Mouse (Mus musculus) brain, embryonic 14.5 days (tissue): ENCODE results near the gene Abraxas1. TPM values are rescaled to one million over a fixed set of nuclear protein-coding genes. Genes with fewer than 3 reads are reported as not detected.

Source experiments
- DNase-seq: peaks from one replicate; pipeline ENCODE4 v3.0.0-alpha.2; 2011; ENCODE audit warnings: low read depth
- CTCF ChIP-seq: fragments of 200-500 bp; IDR thresholded peaks from 2 replicates; pipeline ENCODE4 v1.5.1; 2012; ENCODE audit warnings: inconsistent platforms, mild to moderate bottlenecking, moderate library complexity, borderline replicate concordance; ENCODE audit not compliant: insufficient read depth, insufficient read length; ENCODE audit errors: extremely low read depth
- POLR2A ChIP-seq: fragments of 200-500 bp; IDR thresholded peaks from 2 replicates; pipeline ENCODE4 v1.6.1; 2012; ENCODE audit warnings: mild to moderate bottlenecking, inconsistent platforms, borderline replicate concordance; ENCODE audit not compliant: poor library complexity, insufficient read depth, insufficient read length, severe bottlenecking; ENCODE audit errors: extremely low read depth
- polyA plus RNA-seq: library from polyadenylated mRNA; depleted of rRNA; stranded (reverse); fragments of >200 nt; gene quantifications from 2 replicates; pipeline ENCODE4 v1.2.3, GENCODE M21; 2012; rRNA removed

Gene Abraxas1
- 11.4 and 15.3 TPM in 2 replicates for polyA plus RNA-seq

DNA sequence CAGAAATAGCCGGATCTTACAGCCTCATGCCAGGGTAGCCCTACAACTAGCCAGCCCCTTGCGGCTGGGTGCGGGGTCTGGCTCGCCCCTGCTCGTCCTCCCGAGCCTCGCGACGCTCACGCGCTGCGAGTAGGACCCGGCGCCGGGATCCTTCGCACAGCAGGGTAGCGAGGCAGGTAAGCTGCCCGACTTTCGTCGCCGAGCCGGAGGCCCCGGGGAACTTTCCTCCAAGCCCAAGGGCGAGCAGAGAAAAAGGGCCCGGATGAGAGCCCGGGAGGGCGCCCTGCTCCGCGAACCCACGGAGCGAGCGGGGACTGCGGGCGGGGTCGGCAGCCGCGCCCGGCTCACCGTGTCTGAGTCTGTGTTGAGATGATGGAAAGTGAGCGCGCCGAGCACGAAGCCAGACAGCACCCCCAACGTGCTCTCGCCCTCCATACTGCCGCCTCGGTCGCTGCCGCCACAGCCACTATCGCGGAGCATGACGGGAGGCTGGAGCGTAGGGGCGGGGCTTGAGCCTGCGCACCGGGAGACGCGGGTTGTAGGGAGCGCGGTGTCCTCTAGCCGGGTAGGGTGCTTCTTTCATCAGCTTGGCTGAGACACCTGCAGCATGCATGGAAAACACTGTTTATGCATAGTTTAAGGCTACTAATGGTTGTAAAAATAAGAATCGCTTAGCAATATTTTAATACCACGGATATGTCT lies at the start of gene Abraxas1:
Gene Abraxas1, minus strand, starts transcription at position 483 of the 702 bp plus-strand sequence.
- TF ChIP-seq CTCF, result peak; percentile 7; the same call in 1 of the 2 replicates
- peak; percentile 81; the same call in 1 of the 2 replicates for TF ChIP-seq POLR2A
- peak; percentile 94 for DNase-seq

- TF ChIP-seq POLR2A, result no peak
- DNase-seq, result no peak
These were observed 48.6 kb upstream of the Abraxas1 start for GRCm38 (mm10) chr5:100869197-100869895.

DNA sequence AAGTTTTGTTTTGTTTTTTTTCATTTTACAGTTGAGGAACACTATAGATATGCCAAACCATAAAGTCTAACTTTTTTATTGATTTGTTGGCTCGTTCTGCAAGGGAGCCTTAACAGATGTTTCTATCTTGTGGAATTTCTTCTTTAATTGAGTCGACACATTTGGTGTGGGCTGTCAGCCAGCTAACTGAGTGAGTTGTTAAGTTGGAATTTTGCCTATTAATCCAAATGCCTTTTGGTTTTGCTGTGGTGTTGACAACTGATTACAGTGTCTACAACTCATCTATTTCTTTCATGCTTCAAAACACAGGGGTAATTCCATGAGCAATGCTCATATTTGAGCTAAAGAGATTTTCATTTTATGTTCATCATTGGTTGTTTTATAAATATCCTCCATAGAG lies 45.4 kb upstream of the Abraxas1 start:
- no peak for TF ChIP-seq POLR2A
- no peak for TF ChIP-seq CTCF
- peak; percentile 83 for DNase-seq

- DNase-seq, result no peak
- no peak for TF ChIP-seq POLR2A
- no peak for TF ChIP-seq CTCF
These were observed 43.7 kb upstream of the Abraxas1 start for GRCm38 (mm10) chr5:100864438-100864837.

DNA sequence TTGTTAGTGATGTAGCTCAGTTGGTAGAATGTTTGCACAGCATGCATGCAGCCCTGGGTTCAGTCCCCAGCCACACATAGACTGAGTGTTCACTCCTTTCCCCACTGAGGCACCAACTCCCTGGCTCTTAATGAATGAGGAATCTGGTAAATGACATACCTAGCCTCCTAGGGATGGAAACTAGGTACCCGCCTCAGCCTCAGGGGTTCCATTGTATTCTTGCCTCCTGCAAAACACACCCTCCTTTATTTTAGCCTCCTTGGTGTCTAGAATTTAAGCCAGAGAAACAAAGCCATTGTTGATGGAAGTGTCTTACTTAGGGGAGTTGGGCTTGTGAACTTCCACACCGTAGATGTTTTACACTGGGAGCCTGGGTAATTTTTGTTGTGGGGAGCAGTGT lies 42.3 kb upstream of the Abraxas1 start:
- TF ChIP-seq POLR2A, result no peak
- no peak for TF ChIP-seq CTCF
- no peak for DNase-seq

DNA sequence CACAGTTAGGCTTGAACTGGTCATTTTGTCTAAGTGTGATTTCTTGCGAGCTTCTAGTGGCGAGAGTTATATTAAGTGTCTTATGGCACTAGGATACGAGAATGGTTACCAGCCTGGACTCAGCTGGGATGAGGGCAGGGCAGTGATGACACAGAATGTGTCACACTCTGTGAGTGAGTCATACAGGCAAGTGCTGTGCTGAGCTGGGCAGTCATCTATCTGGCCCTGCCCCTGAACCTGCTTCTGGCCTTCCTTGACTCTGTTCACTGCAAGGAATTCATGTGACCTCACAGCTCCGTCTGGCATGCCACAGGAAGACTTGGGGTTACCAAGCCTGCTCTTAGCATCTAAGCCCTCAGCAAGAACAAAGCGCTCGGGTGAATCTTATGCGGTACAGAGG lies 41.0 kb upstream of the Abraxas1 start:
- no peak for TF ChIP-seq CTCF
- TF ChIP-seq POLR2A, result no peak
- DNase-seq, result no peak

DNA sequence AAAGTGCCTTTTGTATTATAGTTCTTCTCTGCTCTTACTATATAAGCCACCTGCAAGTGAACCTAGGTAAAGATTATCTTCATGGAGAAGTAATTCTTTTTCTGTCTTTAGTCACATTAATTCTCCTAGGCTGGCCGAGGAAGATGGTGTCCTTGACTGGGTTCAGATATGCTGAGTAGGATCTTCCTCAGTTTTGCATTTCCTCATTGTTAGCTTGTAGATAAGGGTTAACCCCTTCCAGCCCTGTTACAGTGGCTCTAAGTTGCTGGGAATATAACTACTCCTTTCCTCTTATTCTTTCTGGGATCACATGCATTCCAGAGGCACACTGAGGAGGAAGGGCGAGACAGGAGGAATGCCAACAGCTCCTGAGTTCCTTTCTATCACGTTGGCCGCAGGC lies 40.4 kb upstream of the Abraxas1 start:
- no peak for TF ChIP-seq POLR2A
- TF ChIP-seq CTCF, result no peak
- DNase-seq, result no peak

DNA sequence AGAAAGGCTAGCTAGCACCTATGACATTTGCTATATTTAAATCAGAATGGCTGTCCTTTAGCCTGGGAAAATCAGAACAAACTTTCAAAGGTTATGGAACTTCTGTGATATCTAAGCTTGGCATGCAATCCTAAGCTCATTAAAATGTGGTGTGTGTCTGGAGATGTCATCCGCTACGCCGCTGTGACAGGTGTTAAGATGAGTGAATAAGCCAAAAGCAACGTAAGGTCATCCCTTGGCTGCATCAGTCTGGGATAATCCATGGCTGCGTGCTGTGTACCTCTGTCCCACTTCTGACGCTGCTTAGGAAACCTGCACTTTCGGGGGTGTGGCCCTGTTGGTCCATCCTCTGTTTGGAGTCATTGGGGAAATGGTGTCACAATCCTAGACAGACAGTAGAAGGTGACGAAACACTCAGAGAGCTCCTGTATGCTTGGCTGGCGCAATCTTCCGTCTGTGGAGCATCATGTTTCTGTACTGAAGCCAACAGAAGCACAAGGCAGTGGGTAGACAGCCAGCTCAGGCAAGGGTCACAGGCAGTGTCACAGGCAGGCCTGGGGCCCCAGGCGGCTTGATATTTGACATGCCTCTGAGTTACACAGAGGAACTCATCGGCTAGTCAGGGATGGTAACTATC lies 39.8 kb upstream of the Abraxas1 start:
- TF ChIP-seq CTCF (no peak), POLR2A (no peak)
- peak; percentile 15 for DNase-seq

DNA sequence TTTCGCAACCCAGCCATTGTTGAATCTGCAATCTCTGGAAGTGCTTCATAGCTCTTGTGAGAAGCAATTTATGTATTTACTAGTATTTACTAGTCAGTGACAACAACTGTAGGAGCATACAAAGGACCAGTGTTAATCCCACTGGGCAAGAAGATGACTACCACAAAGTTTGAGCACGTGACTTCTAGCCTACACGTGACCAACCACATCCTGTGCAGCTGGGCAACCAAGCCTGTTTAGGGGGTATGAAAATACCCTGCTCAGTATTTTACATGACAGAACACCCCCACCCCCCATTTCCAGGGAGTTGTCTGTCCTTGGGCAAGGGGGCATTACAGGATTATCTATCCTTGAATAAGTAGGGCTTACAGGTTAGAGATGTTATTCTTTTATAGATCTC lies 35.8 kb upstream of the Abraxas1 start:
- no peak for DNase-seq
- TF ChIP-seq POLR2A (no peak), CTCF (no peak)

GRCm38 (mm10) chr5:100853963-100854362 lies 33.2 kb upstream of the Abraxas1 start:
- DNase-seq, result no peak
- no peak for TF ChIP-seq CTCF
- TF ChIP-seq POLR2A, result no peak

DNA sequence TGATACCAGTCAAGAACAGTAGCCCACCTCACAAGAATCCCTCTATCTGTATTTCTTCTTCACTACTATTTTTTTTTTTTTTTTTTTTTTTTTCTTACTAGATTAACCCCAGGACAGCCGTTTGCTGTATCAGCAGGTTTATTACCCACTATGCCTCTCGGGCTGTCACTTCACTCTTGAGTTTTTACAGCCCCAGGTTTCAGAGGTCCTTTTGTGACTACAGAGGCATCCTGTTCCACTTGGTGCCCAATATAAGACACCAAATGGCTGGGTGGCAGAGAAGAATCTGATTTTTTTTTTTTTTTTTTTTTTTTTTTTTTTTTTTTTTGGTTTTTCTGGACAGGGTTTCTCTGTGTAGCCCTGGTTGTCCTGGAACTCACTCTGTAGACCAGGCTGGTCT lies 26.4 kb upstream of the Abraxas1 start:
- DNase-seq, result no peak
- no peak for TF ChIP-seq POLR2A
- no peak for TF ChIP-seq CTCF

- no peak for DNase-seq
These were observed 25.8 kb upstream of the Abraxas1 start for GRCm38 (mm10) chr5:100846599-100846920.

GRCm38 (mm10) chr5:100845848-100846598 lies 25.3 kb upstream of the Abraxas1 start:
- peak; percentile 44 for DNase-seq
- TF ChIP-seq POLR2A (no peak), CTCF (no peak)

More at GRCm38 (mm10) chr5:100846599-100846920, 25.8 kb upstream of the Abraxas1 start:
- no peak for TF ChIP-seq POLR2A
- no peak for TF ChIP-seq CTCF
